Mouse (Mus musculus) midbrain, embryonic 12.5 days (tissue): ENCODE data around the gene Gm49510. TPM values are rescaled to one million over a fixed set of nuclear protein-coding genes. Genes with fewer than 3 reads are reported as not detected.

Experiments used
- ATAC-seq: fragments of 200-750 bp; cut with Nextera tagmentation; 2 replicates; pipeline ENCODE4 v1.8.0; 2017; ENCODE audit warnings: low read depth, moderate TSS enrichment, moderate library complexity; ENCODE audit not compliant: low FRiP score
- H3K27ac ChIP-seq: fragments of 300-500 bp; sonication (generic); replicated peaks from 2 replicates; pipeline ENCODE4 v1.5.1; 2016; ENCODE audit warnings: mild to moderate bottlenecking
- H3K27me3 ChIP-seq: fragments of 300-500 bp; sonication (generic); 2 replicates; pipeline ENCODE4 v1.6.1; 2016; ENCODE audit warnings: mild to moderate bottlenecking
- H3K36me3 ChIP-seq: fragments of 300-500 bp; sonication (generic); 2 replicates; pipeline ENCODE4 v1.6.1; 2016
- H3K4me1 ChIP-seq: fragments of 300-500 bp; sonication (generic); 2 replicates; pipeline ENCODE4 v1.6.1; 2016
- H3K4me2 ChIP-seq: fragments of 300-500 bp; sonication (generic); replicated peaks from 2 replicates; pipeline ENCODE4 v1.6.1; 2016; ENCODE audit warnings: mild to moderate bottlenecking, moderate library complexity
- H3K4me3 ChIP-seq: fragments of 300-500 bp; sonication (generic); 2 replicates; pipeline ENCODE4 v1.5.1; 2016; ENCODE audit warnings: mild to moderate bottlenecking
- H3K9ac ChIP-seq: fragments of 300-500 bp; sonication (generic); replicated peaks from 2 replicates; pipeline ENCODE4 v1.6.1; 2016; ENCODE audit warnings: mild to moderate bottlenecking, moderate library complexity
- H3K9me3 ChIP-seq: fragments of 300-500 bp; sonication (generic); 2 replicates; pipeline ENCODE4 v1.6.1; 2016; ENCODE audit warnings: mild to moderate bottlenecking
- WGBS: fragments of 180-500 bp; shearing (Covaris S2); methylation state at CpG from one replicate; pipeline ENCODE4 v1.1.7; 2016; 5-methylcytosine and 5-hydroxymethylcytosine counted together
- polyA plus RNA-seq: library from polyadenylated mRNA; unstranded; fragments of >200 nt; fragmentation: Nextera tagmentation; extraction: Ambion mirVana; gene quantifications from 2 replicates; pipeline ENCODE4 v1.2.1, GENCODE M21; 2016

The Gm49510 gene
- polyA plus RNA-seq, 1 experiment from 2014 or later = 0.10 TPM

- Histone ChIP-seq H3K27ac (no peak overlapping the region), H3K27me3 (peaks cover 40% of the 10 kb centered on the region), H3K9ac (peak overlapping the region; percentile 43; the same call in 1 of the 2 replicates), H3K9me3 (no peaks in the 10 kb centered on the region), H3K4me2 (peak overlapping the region; percentile 94; the same call in 1 of the 2 replicates), H3K36me3 (no peaks in the 10 kb centered on the region), H3K4me3 (no peak overlapping the region), H3K4me1 (peaks cover 25% of the 10 kb centered on the region)
- no peak for ATAC-seq
- 41% methylated on average over 8 of the region's 8 CpGs for WGBS
These were observed 1.9 kb downstream of the Gm49510 start for GRCm38 (mm10) chr15:78901422-78901789.

- Histone ChIP-seq H3K9ac (no peak overlapping the region), H3K4me3 (no peak overlapping the region), H3K4me2 (no peak overlapping the region), H3K4me1 (peaks cover 25% of the 10 kb centered on the region), H3K36me3 (no peaks in the 10 kb centered on the region), H3K9me3 (no peaks in the 10 kb centered on the region), H3K27ac (no peak overlapping the region), H3K27me3 (peaks cover 39% of the 10 kb centered on the region)
- ATAC-seq = 0 out of 2 replicates have a peak, but pooled peaks have one; percentile 4
- 8% methylated on average over 2 of the region's 2 CpGs for WGBS
These were observed 3.8 kb downstream of the Gm49510 start for GRCm38 (mm10) chr15:78903243-78903642.

GRCm38 (mm10) chr15:78908399-78908798, 8.9 kb downstream of the Gm49510 start:
- no peak for ATAC-seq
- peaks cover 4% of the 10 kb centered on the region; the same call in 1 of the 2 replicates for H3K27me3 ChIP-seq
- no peak overlapping the region for H3K4me3 ChIP-seq
- H3K4me1 ChIP-seq = peaks cover 4% of the 10 kb centered on the region; the same call in 1 of the 2 replicates
- no peaks in the 10 kb centered on the region for H3K9me3 ChIP-seq
- H3K4me2 ChIP-seq = no peak overlapping the region
- 83% methylated on average over 7 of the region's 7 CpGs for WGBS
- H3K9ac ChIP-seq = no peak overlapping the region
- H3K27ac ChIP-seq = no peak overlapping the region
- no peaks in the 10 kb centered on the region for H3K36me3 ChIP-seq

GRCm38 (mm10) chr15:78908982-78909381, 9.5 kb downstream of the Gm49510 start:
- no peak for ATAC-seq
- peaks cover 4% of the 10 kb centered on the region; the same call in 1 of the 2 replicates for H3K27me3 ChIP-seq
- no peak overlapping the region for H3K4me2 ChIP-seq
- no peak overlapping the region for H3K4me3 ChIP-seq
- H3K36me3 ChIP-seq = no peaks in the 10 kb centered on the region
- no peak overlapping the region for H3K9ac ChIP-seq
- no peaks in the 10 kb centered on the region for H3K9me3 ChIP-seq
- H3K27ac ChIP-seq = no peak overlapping the region
- WGBS = 85% methylated on average over 8 of the region's 8 CpGs
- H3K4me1 ChIP-seq = peaks cover 4% of the 10 kb centered on the region; the same call in 1 of the 2 replicates

GRCm38 (mm10) chr15:78912040-78912439, 12.6 kb downstream of the Gm49510 start:
- H3K27ac ChIP-seq = no peak overlapping the region
- H3K9ac ChIP-seq = no peak overlapping the region
- no peaks in the 10 kb centered on the region for H3K9me3 ChIP-seq
- H3K4me3 ChIP-seq = no peak overlapping the region
- H3K4me2 ChIP-seq = no peak overlapping the region
- peaks cover 4% of the 10 kb centered on the region; the same call in 1 of the 2 replicates for H3K27me3 ChIP-seq
- WGBS = 31% methylated on average over 9 of the region's 9 CpGs
- peaks cover 31% of the 10 kb centered on the region for H3K4me1 ChIP-seq
- ATAC-seq = no peak
- no peaks in the 10 kb centered on the region for H3K36me3 ChIP-seq

- peaks cover 4% of the 10 kb centered on the region; the same call in 1 of the 2 replicates for H3K27me3 ChIP-seq
- H3K36me3 ChIP-seq = peaks cover 12% of the 10 kb centered on the region; the same call in 1 of the 2 replicates
- H3K4me1 ChIP-seq = peaks cover 31% of the 10 kb centered on the region
- peak within 1 kb of the TSS; percentile 76 for H3K9ac ChIP-seq
- peak within 1 kb of the TSS; percentile 92 for H3K27ac ChIP-seq
- H3K4me3 ChIP-seq = peak within 1 kb of the TSS; percentile 63
- under 1% methylated on average over 51 of the region's 51 CpGs for WGBS
- H3K4me2 ChIP-seq = peak within 1 kb of the TSS; percentile 86
- H3K9me3 ChIP-seq = no peaks in the 10 kb centered on the region
- ATAC-seq = peak; percentile 93
These were observed 14.2 kb downstream of the Gm49510 start, which contains the start of gene Pdxp for GRCm38 (mm10) chr15:78913632-78914090. Gene Pdxp (plus strand): TSS chr15:78913919.

GRCm38 (mm10) chr15:78914091-78914822, 14.8 kb downstream of the Gm49510 start:
- peak overlapping the region; percentile 63 for H3K4me3 ChIP-seq
- peak overlapping the region; percentile 92 for H3K27ac ChIP-seq
- no peaks in the 10 kb centered on the region for H3K9me3 ChIP-seq
- H3K36me3 ChIP-seq = peaks cover 17% of the 10 kb centered on the region
- peak; percentile 59 for ATAC-seq
- under 1% methylated on average over 87 of the region's 87 CpGs for WGBS
- H3K4me1 ChIP-seq = peaks cover 31% of the 10 kb centered on the region
- H3K4me2 ChIP-seq = peak overlapping the region; percentile 86
- H3K27me3 ChIP-seq = peaks cover 4% of the 10 kb centered on the region; the same call in 1 of the 2 replicates
- H3K9ac ChIP-seq = peak overlapping the region; percentile 76

- Histone ChIP-seq H3K9me3 (no peaks in the 10 kb centered on the region), H3K4me2 (peak overlapping the region; percentile 86), H3K4me3 (peak overlapping the region; percentile 63), H3K9ac (peak overlapping the region; percentile 76), H3K36me3 (peaks cover 20% of the 10 kb centered on the region), H3K27me3 (peaks cover 4% of the 10 kb centered on the region; the same call in 1 of the 2 replicates), H3K4me1 (peaks cover 31% of the 10 kb centered on the region), H3K27ac (peak overlapping the region; percentile 92; the same call in 1 of the 2 replicates)
- no peak for ATAC-seq
- WGBS = 57% methylated on average over 8 of the region's 8 CpGs
These were observed 15.6 kb downstream of the Gm49510 start for GRCm38 (mm10) chr15:78914823-78915659.

GRCm38 (mm10) chr15:78915660-78916017, 16.2 kb downstream of the Gm49510 start:
- peaks cover 4% of the 10 kb centered on the region; the same call in 1 of the 2 replicates for H3K27me3 ChIP-seq
- no peaks in the 10 kb centered on the region for H3K9me3 ChIP-seq
- peak overlapping the region; percentile 15; the same call in 1 of the 2 replicates for H3K27ac ChIP-seq
- WGBS = 9% methylated on average over 8 of the region's 8 CpGs
- H3K4me1 ChIP-seq = peaks cover 31% of the 10 kb centered on the region
- H3K9ac ChIP-seq = peak overlapping the region; percentile 76
- H3K36me3 ChIP-seq = peaks cover 20% of the 10 kb centered on the region
- H3K4me2 ChIP-seq = peak overlapping the region; percentile 86
- ATAC-seq = peak; percentile 17; the same call in 1 of the 2 replicates
- H3K4me3 ChIP-seq = peak overlapping the region; percentile 63

- Histone ChIP-seq H3K27ac (peak overlapping the region; percentile 15; the same call in 1 of the 2 replicates), H3K36me3 (peaks cover 20% of the 10 kb centered on the region), H3K9me3 (no peaks in the 10 kb centered on the region), H3K27me3 (peaks cover 3% of the 10 kb centered on the region; the same call in 1 of the 2 replicates), H3K4me2 (peak overlapping the region; percentile 86), H3K4me3 (peak overlapping the region; percentile 63), H3K4me1 (peaks cover 31% of the 10 kb centered on the region), H3K9ac (peak overlapping the region; percentile 76)
- WGBS = 43% methylated on average over 12 of the region's 12 CpGs
- no peak for ATAC-seq
These were observed 16.8 kb downstream of the Gm49510 start for GRCm38 (mm10) chr15:78916052-78916826.

GRCm38 (mm10) chr15:78918126-78918525, 18.7 kb downstream of the Gm49510 start:
- no peaks in the 10 kb centered on the region for H3K27me3 ChIP-seq
- no peak overlapping the region for H3K4me2 ChIP-seq
- no peaks in the 10 kb centered on the region for H3K9me3 ChIP-seq
- peaks cover 20% of the 10 kb centered on the region for H3K36me3 ChIP-seq
- H3K27ac ChIP-seq = no peak overlapping the region
- H3K4me3 ChIP-seq = no peak overlapping the region
- no peak overlapping the region for H3K9ac ChIP-seq
- ATAC-seq = no peak
- H3K4me1 ChIP-seq = peaks cover 30% of the 10 kb centered on the region
- 96% methylated on average over 23 of the region's 23 CpGs for WGBS
